Mouse (Mus musculus): ENCODE results near the gene Fam118a. TPM values are rescaled to one million over a fixed set of nuclear protein-coding genes. Genes with fewer than 3 reads are reported as not detected.
A peak's percentile ranks its signal among the peaks of the same experiment; 100 is the strongest.

Fam118a gene
- polyA plus RNA-seq, 2 experiments, result 15.5 to 21.7 TPM

DNA sequence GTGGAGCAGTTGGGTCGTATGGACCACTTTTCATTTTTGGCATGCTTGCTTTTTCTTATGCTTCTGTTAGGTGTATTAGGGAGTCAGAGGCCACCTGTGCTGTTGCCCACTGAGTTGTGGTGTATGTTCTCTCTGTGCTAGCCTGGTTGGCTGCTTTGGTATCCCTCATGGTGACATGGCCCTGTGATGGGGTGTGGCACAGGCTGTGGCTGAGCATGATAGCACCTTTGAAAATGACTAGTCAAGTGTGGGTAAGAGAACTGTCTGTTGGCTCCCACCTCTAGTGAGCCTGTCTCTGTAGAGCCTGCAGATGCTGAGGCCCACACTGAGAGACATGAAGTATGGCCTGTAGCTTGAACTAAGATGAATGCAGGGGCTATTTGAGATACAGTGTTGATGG lies 21.0 kb downstream of the Fam118a start:
- peaks cover 81% of the 10 kb centered on the region for H3K36me3 ChIP-seq (ENCODE audit: control insufficient read depth, insufficient read depth, low read length)
- no peak for TF ChIP-seq POLR2A (IDR thresholded peaks at IDR 0.05; ENCODE audit: borderline replicate concordance, extremely low read depth, insufficient read depth, insufficient read length)

GRCm38 (mm10) chr15:85054098-85054497 lies 25.4 kb downstream of the Fam118a start:
- Histone ChIP-seq H3K36me3 (ENCODE audit: control insufficient read depth, insufficient read depth, low read length) (peaks cover 71% of the 10 kb centered on the region), H3K9ac (ENCODE audit: low read depth, low read length, severe bottlenecking) (no peak overlapping the region), H3K9me3 (ENCODE audit: control insufficient read depth, low read length) (no peaks in the 10 kb centered on the region), H3K4me1 (ENCODE audit: control insufficient read depth, insufficient read depth, low read length) (no peaks in the 10 kb centered on the region), H3K4me3 (replicated peaks; ENCODE audit: low read length) (no peak overlapping the region), H3K4me2 (replicated peaks; ENCODE audit: low read depth, low read length, severe bottlenecking) (no peak overlapping the region), H3K27ac (replicated peaks; ENCODE audit: low read depth, low read length) (no peak overlapping the region), H3K27me3 (ENCODE audit: control insufficient read depth, insufficient read depth, low read length) (no peaks in the 10 kb centered on the region)
- ATAC-seq (ENCODE audit: low FRiP score, low read depth) (no peak), DNase-seq (ENCODE audit: low spot score) (no peak)
- no peak for TF ChIP-seq POLR2A (IDR thresholded peaks at IDR 0.05; ENCODE audit: borderline replicate concordance, extremely low read depth, insufficient read depth, insufficient read length)
- WGBS, result 93% methylated on average over 3 of the region's 3 CpGs

More for the DNA sequence above, 21.0 kb downstream of the Fam118a start:
- Histone ChIP-seq H3K4me1 (ENCODE audit: control insufficient read depth, insufficient read depth, low read length) (no peaks in the 10 kb centered on the region), H3K9me3 (ENCODE audit: control insufficient read depth, low read length) (no peaks in the 10 kb centered on the region), H3K27me3 (ENCODE audit: control insufficient read depth, insufficient read depth, low read length) (no peaks in the 10 kb centered on the region), H3K4me3 (replicated peaks; ENCODE audit: low read length) (no peak overlapping the region), H3K9ac (ENCODE audit: low read depth, low read length, severe bottlenecking) (no peak overlapping the region), H3K27ac (replicated peaks; ENCODE audit: low read depth, low read length) (no peak overlapping the region), H3K4me2 (replicated peaks; ENCODE audit: low read depth, low read length, severe bottlenecking) (no peak overlapping the region)
- no peak for ATAC-seq (ENCODE audit: low FRiP score, low read depth)
- 88% methylated on average over 1 of the region's 1 CpGs for WGBS
- DNase-seq (ENCODE audit: low spot score), result no peak

DNA sequence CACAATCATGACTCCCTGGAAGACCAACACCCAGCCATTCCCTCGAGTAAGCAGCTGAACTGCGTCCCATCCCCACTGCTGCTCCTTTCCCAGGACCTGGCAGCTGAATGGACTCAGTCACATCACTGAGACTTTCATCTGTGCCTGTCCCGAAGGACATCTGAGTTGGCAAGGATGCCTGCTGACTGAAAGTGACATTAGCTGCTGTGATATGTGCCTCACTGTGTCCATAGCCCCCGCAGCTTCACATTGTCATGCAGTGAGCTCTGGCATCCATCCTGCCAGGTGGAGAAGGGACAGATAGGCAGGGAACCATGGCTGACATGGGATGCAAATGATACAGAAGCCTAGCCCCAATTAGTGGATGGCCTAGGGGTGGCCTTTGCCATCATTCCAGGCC lies 26.4 kb downstream of the Fam118a start:
- Histone ChIP-seq H3K27ac (replicated peaks; ENCODE audit: low read depth, low read length) (no peak overlapping the region), H3K9me3 (ENCODE audit: control insufficient read depth, low read length) (no peaks in the 10 kb centered on the region), H3K4me2 (replicated peaks; ENCODE audit: low read depth, low read length, severe bottlenecking) (no peak overlapping the region), H3K9ac (ENCODE audit: low read depth, low read length, severe bottlenecking) (no peak overlapping the region), H3K27me3 (ENCODE audit: control insufficient read depth, insufficient read depth, low read length) (no peaks in the 10 kb centered on the region), H3K4me1 (ENCODE audit: control insufficient read depth, insufficient read depth, low read length) (no peaks in the 10 kb centered on the region), H3K4me3 (replicated peaks; ENCODE audit: low read length) (no peak overlapping the region), H3K36me3 (ENCODE audit: control insufficient read depth, insufficient read depth, low read length) (peaks cover 67% of the 10 kb centered on the region)
- ATAC-seq (ENCODE audit: low FRiP score, low read depth) (no peak), DNase-seq (ENCODE audit: low spot score) (no peak)
- 82% methylated on average over 4 of the region's 4 CpGs for WGBS
- no peak for TF ChIP-seq POLR2A (IDR thresholded peaks at IDR 0.05; ENCODE audit: borderline replicate concordance, extremely low read depth, insufficient read depth, insufficient read length)

GRCm38 (mm10) chr15:85063421-85063820 lies 34.7 kb downstream of the Fam118a start:
- Histone ChIP-seq H3K4me2 (replicated peaks; ENCODE audit: low read depth, low read length, severe bottlenecking) (no peak overlapping the region), H3K36me3 (ENCODE audit: control insufficient read depth, insufficient read depth, low read length) (peaks cover 45% of the 10 kb centered on the region), H3K27ac (replicated peaks; ENCODE audit: low read depth, low read length) (no peak overlapping the region), H3K9ac (ENCODE audit: low read depth, low read length, severe bottlenecking) (no peak overlapping the region), H3K27me3 (ENCODE audit: control insufficient read depth, insufficient read depth, low read length) (no peaks in the 10 kb centered on the region), H3K9me3 (ENCODE audit: control insufficient read depth, low read length) (no peaks in the 10 kb centered on the region), H3K4me1 (ENCODE audit: control insufficient read depth, insufficient read depth, low read length) (no peaks in the 10 kb centered on the region), H3K4me3 (replicated peaks; ENCODE audit: low read length) (no peak overlapping the region)
- TF ChIP-seq POLR2A (IDR thresholded peaks at IDR 0.05; ENCODE audit: borderline replicate concordance, extremely low read depth, insufficient read depth, insufficient read length), result no peak
- WGBS, result 93% methylated on average over 2 of the region's 2 CpGs
- no peak for DNase-seq (ENCODE audit: low spot score)
- no peak for ATAC-seq (ENCODE audit: low FRiP score, low read depth)

DNA sequence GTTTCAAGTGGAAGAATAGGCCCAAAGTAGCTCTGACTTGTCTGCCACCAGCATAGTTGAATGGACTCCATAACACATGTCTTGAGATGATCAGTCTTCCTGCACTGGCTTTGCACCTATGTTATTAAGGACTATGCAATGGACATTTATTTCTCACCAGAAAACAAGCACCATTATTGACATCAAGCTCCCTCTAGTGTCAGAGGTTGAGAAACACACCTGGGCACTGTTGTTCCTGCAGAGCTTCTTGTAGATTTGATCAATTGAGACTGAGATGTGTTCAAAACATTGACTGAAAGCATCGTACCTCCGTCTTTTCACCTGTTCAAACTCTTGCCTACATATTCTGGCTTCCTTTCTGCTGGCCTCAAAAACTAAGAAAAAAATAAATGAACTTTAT lies 41.8 kb downstream of the Fam118a start:
- DNase-seq (ENCODE audit: low spot score), result peak; percentile 78
- Histone ChIP-seq H3K9me3 (ENCODE audit: control insufficient read depth, low read length) (no peaks in the 10 kb centered on the region), H3K36me3 (ENCODE audit: control insufficient read depth, insufficient read depth, low read length) (no peaks in the 10 kb centered on the region), H3K4me3 (replicated peaks; ENCODE audit: low read length) (no peak overlapping the region), H3K9ac (ENCODE audit: low read depth, low read length, severe bottlenecking) (no peak overlapping the region), H3K4me2 (replicated peaks; ENCODE audit: low read depth, low read length, severe bottlenecking) (no peak overlapping the region), H3K27me3 (ENCODE audit: control insufficient read depth, insufficient read depth, low read length) (no peaks in the 10 kb centered on the region), H3K27ac (replicated peaks; ENCODE audit: low read depth, low read length) (no peak overlapping the region), H3K4me1 (ENCODE audit: control insufficient read depth, insufficient read depth, low read length) (no peaks in the 10 kb centered on the region)
- WGBS, result 40% methylated on average over 2 of the region's 2 CpGs
- ATAC-seq (ENCODE audit: low FRiP score, low read depth), result no peak
- TF ChIP-seq POLR2A (IDR thresholded peaks at IDR 0.05; ENCODE audit: borderline replicate concordance, extremely low read depth, insufficient read depth, insufficient read length), result no peak

GRCm38 (mm10) chr15:85072651-85073050 lies 43.9 kb downstream of the Fam118a start:
- DNase-seq (ENCODE audit: low spot score) (no peak), ATAC-seq (ENCODE audit: low FRiP score, low read depth) (no peak)
- Histone ChIP-seq H3K4me1 (ENCODE audit: control insufficient read depth, insufficient read depth, low read length) (no peaks in the 10 kb centered on the region), H3K4me2 (replicated peaks; ENCODE audit: low read depth, low read length, severe bottlenecking) (no peak overlapping the region), H3K9ac (ENCODE audit: low read depth, low read length, severe bottlenecking) (no peak overlapping the region), H3K27me3 (ENCODE audit: control insufficient read depth, insufficient read depth, low read length) (no peaks in the 10 kb centered on the region), H3K27ac (replicated peaks; ENCODE audit: low read depth, low read length) (no peak overlapping the region), H3K36me3 (ENCODE audit: control insufficient read depth, insufficient read depth, low read length) (no peaks in the 10 kb centered on the region), H3K4me3 (replicated peaks; ENCODE audit: low read length) (no peak overlapping the region), H3K9me3 (ENCODE audit: control insufficient read depth, low read length) (no peaks in the 10 kb centered on the region)
- no peak for TF ChIP-seq POLR2A (IDR thresholded peaks at IDR 0.05; ENCODE audit: borderline replicate concordance, extremely low read depth, insufficient read depth, insufficient read length)
- 86% methylated on average over 2 of the region's 2 CpGs for WGBS
